Mouse (Mus musculus) limb, embryonic 10.5 days (tissue): Measurements from ENCODE around the gene Pla2g1b. TPM values are rescaled to one million over a fixed set of nuclear protein-coding genes. Genes with fewer than 3 reads are reported as not detected.

Experiments
- DNase-seq: peaks from one replicate; pipeline ENCODE4 v3.0.0-alpha.2; 2017; ENCODE audit warnings: low spot score
- H3K27ac ChIP-seq: fragments of 300-500 bp; sonication (generic); 2 replicates; pipeline ENCODE4 v1.5.1; 2016; ENCODE audit warnings: mild to moderate bottlenecking
- H3K27me3 ChIP-seq: fragments of 300-500 bp; sonication (generic); 2 replicates; pipeline ENCODE4 v1.6.1; 2016; ENCODE audit warnings: low read depth, mild to moderate bottlenecking; ENCODE audit not compliant: poor library complexity, severe bottlenecking
- H3K36me3 ChIP-seq: fragments of 300-500 bp; sonication (generic); 2 replicates; pipeline ENCODE4 v1.6.1; 2016; ENCODE audit warnings: mild to moderate bottlenecking, moderate library complexity
- H3K4me1 ChIP-seq: fragments of 300-500 bp; sonication (generic); 2 replicates; pipeline ENCODE4 v1.6.1; 2016
- H3K4me3 ChIP-seq: fragments of 300-500 bp; sonication (generic); 2 replicates; pipeline ENCODE4 v1.5.1; 2016; ENCODE audit warnings: mild to moderate bottlenecking, moderate library complexity
- H3K9me3 ChIP-seq: fragments of 300-500 bp; sonication (generic); replicated peaks from 2 replicates; pipeline ENCODE4 v1.6.1; 2016; ENCODE audit warnings: mild to moderate bottlenecking
- WGBS: fragments of 180-500 bp; shearing (Covaris S2); methylation state at CpG from one replicate; pipeline ENCODE4 v1.1.7; 2016; 5-methylcytosine and 5-hydroxymethylcytosine counted together
- polyA plus RNA-seq: library from polyadenylated mRNA; unstranded; fragments of >200 nt; fragmentation: Nextera tagmentation; extraction: Ambion mirVana; gene quantifications from 2 replicates; pipeline ENCODE4 v1.2.1, GENCODE M21; 2016

Gene Pla2g1b
- polyA plus RNA-seq = not detected in 2 replicates

- Histone ChIP-seq H3K27me3 (no peaks in the 10 kb centered on the region), H3K9me3 (no peaks in the 10 kb centered on the region), H3K27ac (no peak within 1 kb of the TSS), H3K36me3 (no peaks in the 10 kb centered on the region), H3K4me3 (no peak within 1 kb of the TSS), H3K4me1 (0 out of 2 replicates have a peak, but pooled peaks cover 8% of the 10 kb centered on the region)
- WGBS = 51% methylated on average over 9 of the region's 9 CpGs
- DNase-seq = no peak
Measured at GRCm38 (mm10) chr5:115465642-115466420, at the start of gene Pla2g1b. Gene Pla2g1b, plus strand, starts transcription at chr5:115466262.

GRCm38 (mm10) chr5:115428831-115429358 is 37.2 kb upstream of the Pla2g1b start:
- Histone ChIP-seq H3K27ac (peak overlapping the region; percentile 99), H3K27me3 (peaks cover 28% of the 10 kb centered on the region), H3K4me1 (peaks cover 56% of the 10 kb centered on the region), H3K4me3 (peak overlapping the region; percentile 100), H3K36me3 (peaks cover 30% of the 10 kb centered on the region), H3K9me3 (no peaks in the 10 kb centered on the region)
- no peak for DNase-seq
- WGBS = under 1% methylated on average over 20 of the region's 20 CpGs

GRCm38 (mm10) chr5:115429359-115430186 is 36.5 kb upstream of the Pla2g1b start, which contains the start of gene Msi1:
Gene Msi1, plus strand, starts transcription at chr5:115429599.
- peak within 1 kb of the TSS; percentile 100 for H3K4me3 ChIP-seq
- H3K27me3 ChIP-seq = peaks cover 28% of the 10 kb centered on the region
- H3K27ac ChIP-seq = peak within 1 kb of the TSS; percentile 99
- H3K9me3 ChIP-seq = no peaks in the 10 kb centered on the region
- WGBS = 2% methylated on average over 80 of the region's 117 CpGs
- H3K4me1 ChIP-seq = peaks cover 63% of the 10 kb centered on the region
- DNase-seq = peak; percentile 81
- H3K36me3 ChIP-seq = peaks cover 37% of the 10 kb centered on the region

- DNase-seq = peak; percentile 66
- Histone ChIP-seq H3K9me3 (no peaks in the 10 kb centered on the region), H3K36me3 (peaks cover 45% of the 10 kb centered on the region), H3K4me3 (peak overlapping the region; percentile 100), H3K27me3 (peaks cover 28% of the 10 kb centered on the region), H3K27ac (peak overlapping the region; percentile 99), H3K4me1 (peaks cover 71% of the 10 kb centered on the region)
- under 1% methylated on average over 39 of the region's 73 CpGs for WGBS
Measured at GRCm38 (mm10) chr5:115430187-115430960, 35.7 kb upstream of the Pla2g1b start.

DNA sequence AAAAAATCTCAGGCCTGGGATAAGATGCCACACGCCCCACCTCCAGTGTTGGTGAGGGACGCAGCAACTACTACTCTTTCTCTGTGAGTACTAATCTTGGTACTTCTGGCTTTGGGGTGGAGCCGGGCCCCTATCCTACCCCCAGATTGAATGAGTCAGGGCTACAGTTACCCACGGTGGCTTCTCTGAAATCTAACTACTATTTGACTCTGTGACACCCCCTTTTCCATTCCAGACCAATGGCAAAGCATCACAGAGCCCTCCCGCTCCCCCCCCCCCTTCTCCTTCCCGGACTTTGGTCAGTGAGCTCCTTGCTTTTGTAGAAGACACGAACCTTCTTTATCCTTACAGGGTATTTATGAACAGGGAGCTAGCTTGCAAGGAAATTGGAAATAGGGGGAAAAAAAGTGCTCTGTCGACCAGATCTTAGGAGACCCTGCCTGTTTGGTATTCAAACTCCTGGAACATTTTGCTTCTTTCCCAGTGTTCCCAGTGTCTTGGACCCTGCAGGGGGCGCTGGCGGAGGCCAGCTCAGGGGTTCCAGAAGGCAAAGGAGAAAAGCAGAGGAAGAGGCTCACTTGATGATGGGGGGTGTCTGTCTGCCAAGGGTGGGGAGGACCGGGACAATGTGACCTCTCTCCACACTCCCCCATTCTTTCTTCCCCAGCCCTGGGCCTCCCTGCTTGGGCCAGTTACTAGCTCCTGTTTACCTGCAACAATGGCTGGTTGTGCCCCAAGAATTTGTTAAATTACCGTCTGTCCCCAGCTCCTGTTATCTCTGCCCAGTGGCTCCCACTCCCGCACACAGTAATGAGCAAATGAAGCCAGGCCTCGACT is 34.8 kb upstream of the Pla2g1b start:
- 8% methylated on average over 14 of the region's 14 CpGs for WGBS
- H3K9me3 ChIP-seq = no peaks in the 10 kb centered on the region
- H3K4me1 ChIP-seq = peaks cover 80% of the 10 kb centered on the region
- H3K36me3 ChIP-seq = peaks cover 54% of the 10 kb centered on the region
- peak overlapping the region; percentile 99 for H3K27ac ChIP-seq
- H3K27me3 ChIP-seq = peaks cover 28% of the 10 kb centered on the region
- peak overlapping the region; percentile 100 for H3K4me3 ChIP-seq
- DNase-seq = peak; percentile 69

DNA sequence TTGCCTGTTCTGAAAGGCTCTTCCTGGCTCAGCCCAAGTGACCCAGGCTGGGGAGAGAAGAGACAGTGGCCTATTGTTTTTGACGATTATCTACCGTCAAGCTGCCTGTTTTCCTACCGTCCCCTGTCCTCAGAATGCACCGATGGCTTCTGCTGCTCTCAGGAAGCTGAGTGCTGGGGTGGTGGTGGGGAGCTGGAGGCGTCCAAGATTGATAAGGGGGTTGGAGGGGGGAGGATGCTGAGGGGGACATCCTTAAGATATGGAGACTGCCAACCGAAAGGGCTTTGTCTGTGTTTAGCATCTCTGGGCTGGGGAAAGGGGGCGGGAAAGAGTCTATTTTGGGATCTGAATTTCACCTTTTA is 34.2 kb upstream of the Pla2g1b start:
- H3K9me3 ChIP-seq = no peaks in the 10 kb centered on the region
- H3K36me3 ChIP-seq = peaks cover 57% of the 10 kb centered on the region
- H3K4me3 ChIP-seq = peak overlapping the region; percentile 100
- no peak for DNase-seq
- peak overlapping the region; percentile 99 for H3K27ac ChIP-seq
- H3K4me1 ChIP-seq = peaks cover 86% of the 10 kb centered on the region
- WGBS = 55% methylated on average over 7 of the region's 7 CpGs
- peaks cover 23% of the 10 kb centered on the region for H3K27me3 ChIP-seq

GRCm38 (mm10) chr5:115432395-115432794 is 33.7 kb upstream of the Pla2g1b start:
- Histone ChIP-seq H3K4me3 (peak overlapping the region; percentile 100), H3K27me3 (peaks cover 18% of the 10 kb centered on the region), H3K36me3 (peaks cover 59% of the 10 kb centered on the region), H3K27ac (peak overlapping the region; percentile 99; the same call in 1 of the 2 replicates), H3K9me3 (no peaks in the 10 kb centered on the region), H3K4me1 (peaks cover 91% of the 10 kb centered on the region)
- DNase-seq = no peak
- 86% methylated on average over 11 of the region's 11 CpGs for WGBS

GRCm38 (mm10) chr5:115433191-115433590 is 32.9 kb upstream of the Pla2g1b start:
- no peak for DNase-seq
- peaks cover 67% of the 10 kb centered on the region for H3K36me3 ChIP-seq
- H3K27me3 ChIP-seq = peaks cover 10% of the 10 kb centered on the region
- 87% methylated on average over 8 of the region's 8 CpGs for WGBS
- H3K4me3 ChIP-seq = no peak overlapping the region; the same call in 1 of the 2 replicates
- no peaks in the 10 kb centered on the region for H3K9me3 ChIP-seq
- peaks cover 94% of the 10 kb centered on the region for H3K4me1 ChIP-seq
- 0 out of 2 replicates have a peak overlapping the region, but pooled peaks have one; percentile 27 for H3K27ac ChIP-seq

GRCm38 (mm10) chr5:115434280-115434852 is 31.7 kb upstream of the Pla2g1b start:
- Histone ChIP-seq H3K9me3 (no peaks in the 10 kb centered on the region), H3K27me3 (no peaks in the 10 kb centered on the region), H3K4me1 (peaks cover 95% of the 10 kb centered on the region), H3K4me3 (peak overlapping the region; percentile 55), H3K36me3 (peaks cover 79% of the 10 kb centered on the region), H3K27ac (peak overlapping the region; percentile 99)
- no peak for DNase-seq
- WGBS = 37% methylated on average over 11 of the region's 11 CpGs

GRCm38 (mm10) chr5:115434853-115435754 is 31.0 kb upstream of the Pla2g1b start:
- Histone ChIP-seq H3K4me3 (peak overlapping the region; percentile 55), H3K4me1 (peaks cover 98% of the 10 kb centered on the region), H3K27ac (peak overlapping the region; percentile 99), H3K36me3 (peaks cover 86% of the 10 kb centered on the region), H3K9me3 (no peaks in the 10 kb centered on the region), H3K27me3 (no peaks in the 10 kb centered on the region)
- 30% methylated on average over 15 of the region's 15 CpGs for WGBS
- peak; percentile 56 for DNase-seq
